Mouse (Mus musculus) gastrocnemius, adult 8-10 months (tissue): ENCODE data around the gene Strn. TPM values are rescaled to one million over a fixed set of nuclear protein-coding genes. Genes with fewer than 3 reads are reported as not detected.

ENCODE experiments used
- DNase-seq, 2 experiments: peaks; one replicate each; pipeline ENCODE4 v3.0.0; 2022; ENCODE audit warnings: low spot score in 2 of 2
- total RNA-seq, 4 experiments: library from RNA; stranded (reverse); gene quantifications; 2 replicates each; pipeline ENCODE4 v1.2.4; 2022

Gene Strn
- total RNA-seq, 4 experiments from 2014 or later: 5.2 to 6.1 (median 5.3) TPM

DNA sequence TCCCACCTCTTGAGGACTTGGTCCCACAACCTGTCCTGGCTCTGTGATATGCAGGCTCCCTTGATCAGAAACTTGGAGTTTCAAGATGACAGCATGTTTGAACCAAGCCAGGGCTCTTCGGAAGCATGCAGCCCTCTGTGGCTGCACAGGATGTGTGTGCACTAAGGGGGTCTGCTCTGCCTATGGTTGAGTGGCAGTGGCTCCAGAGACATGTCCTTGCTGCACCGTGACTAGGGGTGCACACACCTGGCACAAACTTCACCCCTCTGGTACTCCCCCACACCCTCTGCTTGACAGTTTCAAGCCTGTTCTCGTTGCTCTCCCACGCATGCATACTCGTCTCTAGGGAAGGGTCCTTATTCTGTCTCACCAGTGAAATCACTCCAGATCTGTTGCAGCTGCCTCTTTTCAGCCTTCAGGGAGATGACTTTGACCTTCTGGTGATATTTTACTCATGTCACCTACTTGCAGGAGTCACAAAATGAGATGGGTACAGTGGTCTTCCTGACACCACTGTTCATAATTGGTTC lies 118.8 kb downstream of the Strn start:
- no peak for DNase-seq

DNA sequence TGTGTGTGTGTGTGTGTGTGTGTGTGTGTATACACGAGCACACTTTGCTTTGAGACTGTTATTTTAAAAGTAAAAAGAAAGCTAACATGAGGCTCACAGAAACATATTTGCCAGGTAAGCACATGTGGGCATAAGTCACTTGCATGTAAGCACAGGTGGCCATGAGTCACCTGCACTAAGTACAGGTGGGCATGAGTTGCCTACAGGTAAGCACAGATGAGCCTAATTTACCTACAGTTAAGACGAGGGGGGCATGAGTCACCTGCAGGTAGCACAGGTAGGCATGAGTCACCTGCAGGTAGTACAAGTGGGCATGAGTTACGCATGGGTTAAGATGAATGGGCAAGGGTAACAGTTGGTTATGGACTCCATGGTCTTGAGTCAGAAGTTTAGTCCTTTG lies 121.9 kb downstream of the Strn start:
- DNase-seq: no peak

DNA sequence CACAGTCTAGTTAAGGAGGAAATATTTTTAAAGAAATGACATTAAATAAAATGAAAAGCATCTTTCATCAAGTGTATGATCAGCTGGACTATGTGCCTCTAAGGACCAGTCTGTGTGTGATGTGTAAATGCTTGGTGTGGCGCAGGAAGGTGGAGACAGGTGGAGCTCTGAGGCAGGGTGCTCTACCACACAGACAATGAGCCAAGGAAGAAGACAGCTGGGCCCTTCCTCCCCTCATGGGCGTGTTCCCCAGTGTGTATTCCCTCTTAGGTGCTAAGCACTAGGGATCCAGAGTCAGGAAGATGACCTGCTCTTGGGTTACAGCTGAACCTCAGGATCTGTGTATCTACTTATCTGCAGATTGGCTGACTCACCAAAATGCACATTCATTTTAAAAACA lies 122.5 kb downstream of the Strn start:
- no peak for DNase-seq

DNA sequence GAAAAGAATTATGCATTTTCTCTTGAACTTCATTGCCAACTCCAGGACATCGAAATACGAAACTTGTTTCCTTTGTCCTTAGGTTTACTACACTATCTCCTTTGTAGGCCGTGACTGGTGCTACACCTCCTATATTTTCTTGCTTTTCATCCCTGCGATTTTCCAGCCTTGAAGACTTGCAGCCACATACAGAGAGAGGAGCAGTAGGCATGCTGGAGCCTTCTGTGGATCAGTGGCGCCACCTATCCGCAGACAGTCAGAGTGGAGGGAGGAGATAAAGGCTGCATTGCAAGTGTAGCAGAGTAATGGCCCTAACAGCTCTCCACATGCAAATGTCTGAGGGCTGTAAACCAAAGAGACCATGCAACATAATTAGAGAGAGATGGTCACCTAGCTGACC lies 125.9 kb downstream of the Strn start:
- no peak for DNase-seq

DNA sequence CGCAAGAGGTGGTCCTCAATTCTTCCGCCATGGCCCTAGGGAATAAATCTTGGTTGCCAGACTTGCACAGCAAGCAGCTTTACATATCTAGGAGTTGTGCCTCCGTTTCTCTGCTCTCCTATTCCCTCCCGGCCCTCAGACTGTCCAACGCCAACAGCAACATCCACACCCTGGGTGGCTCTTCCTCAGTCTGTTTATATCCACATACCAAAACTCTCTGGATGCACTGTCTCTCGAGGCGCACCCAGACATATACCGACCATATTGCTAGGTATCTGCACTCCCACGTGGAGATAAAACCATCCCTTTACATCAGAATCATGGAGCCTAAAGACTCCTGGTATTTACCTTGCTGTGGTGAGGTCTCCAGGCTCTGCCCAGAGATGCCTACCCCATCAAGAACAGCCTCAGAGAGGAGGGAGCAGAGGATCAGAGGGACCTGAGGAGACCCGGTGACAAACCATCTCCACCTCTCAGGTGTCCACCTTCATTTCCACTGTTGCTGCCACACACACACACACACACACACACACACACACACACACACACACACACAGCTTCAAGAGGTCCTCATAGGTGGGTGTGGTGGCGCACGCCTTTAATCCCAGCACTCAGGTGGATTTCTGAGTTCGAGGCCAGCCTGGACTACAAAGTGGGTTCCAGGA lies 127.7 kb downstream of the Strn start:
- DNase-seq: no peak

DNA sequence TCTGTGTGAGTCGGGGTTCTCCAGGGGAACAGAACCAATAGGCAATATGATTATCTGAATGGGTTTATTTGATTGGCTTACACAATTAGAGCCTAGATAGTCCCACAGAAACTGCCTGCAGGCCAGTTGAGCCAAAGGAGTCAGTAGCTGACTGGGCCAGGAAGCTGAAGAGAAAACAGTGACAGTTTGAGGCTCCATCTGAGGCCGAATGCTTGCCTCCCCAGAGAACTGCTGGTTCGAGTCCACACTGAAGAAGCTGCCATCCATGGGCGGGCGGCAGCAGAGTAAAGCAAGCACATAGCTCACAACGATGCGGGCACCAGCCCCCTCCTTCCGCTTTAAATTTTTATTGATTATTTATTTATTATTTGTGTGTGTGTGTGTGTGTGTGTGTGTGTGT lies 128.3 kb downstream of the Strn start:
- DNase-seq: no peak

DNA sequence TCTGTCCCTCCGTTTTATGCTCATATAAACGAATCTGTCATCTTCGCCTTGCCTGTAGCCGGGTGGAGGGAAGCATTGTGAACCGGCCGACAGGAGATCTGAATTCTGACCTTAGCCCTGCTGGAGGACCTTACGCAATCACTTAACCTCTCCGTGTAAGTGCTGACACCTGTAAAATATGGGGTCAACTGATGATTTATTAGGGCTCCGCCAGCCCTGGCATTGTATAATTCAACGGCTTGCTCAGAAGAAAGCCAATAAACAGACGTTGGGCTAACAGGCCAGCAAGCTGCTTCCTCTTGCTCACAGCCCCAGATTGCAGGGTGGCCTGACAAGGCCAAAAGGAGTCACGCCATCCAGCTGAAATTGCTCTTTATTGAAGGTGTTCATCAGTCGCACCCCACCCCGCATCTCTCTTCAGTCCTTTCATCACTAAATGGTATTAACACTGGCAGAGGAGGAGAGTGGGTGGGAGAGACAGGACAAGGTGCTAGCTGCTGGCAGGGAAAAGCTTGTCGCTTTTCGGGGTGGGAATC lies 128.8 kb downstream of the Strn start:
- DNase-seq: no peak

DNA sequence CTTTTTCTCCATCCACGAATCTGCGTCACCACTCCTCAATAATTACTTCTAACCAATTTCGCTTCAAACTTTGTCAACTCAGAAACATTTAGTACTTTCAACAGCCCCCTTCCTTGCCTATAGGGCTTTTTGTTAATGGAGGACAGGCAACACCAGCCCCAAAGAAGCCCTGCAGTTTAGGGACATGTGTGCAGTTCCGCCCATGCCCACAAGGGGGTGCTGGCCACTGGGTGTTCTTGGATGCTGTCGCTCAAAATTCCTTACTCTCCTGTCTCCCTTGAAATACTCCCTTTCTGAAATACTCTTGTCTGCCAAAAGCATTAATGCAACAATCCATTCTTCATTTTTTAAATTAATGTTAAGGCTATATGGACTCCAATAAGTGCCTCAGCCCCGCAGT lies 132.6 kb downstream of the Strn start:
- DNase-seq: peak; percentile 17 to 19

DNA sequence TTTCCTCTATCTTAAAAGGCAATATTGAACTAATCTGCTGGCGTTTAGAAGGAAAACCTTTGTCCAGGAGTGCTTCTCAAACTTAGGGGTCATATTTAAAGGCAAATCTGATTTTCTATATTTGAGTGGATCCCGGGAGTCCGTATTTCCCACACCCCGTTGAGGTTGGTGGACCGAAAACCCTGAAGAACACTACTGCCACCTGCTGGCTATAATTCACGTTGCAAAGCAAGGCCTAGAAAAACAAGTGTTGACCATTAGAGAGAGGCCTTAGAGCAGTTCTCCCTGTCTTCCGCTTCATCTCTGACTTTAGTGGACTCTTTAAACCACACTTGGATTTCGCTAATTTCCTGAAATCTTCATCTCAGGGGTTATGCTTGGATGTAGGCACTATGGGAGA lies 133.1 kb downstream of the Strn start:
- DNase-seq: peak; percentile 42 to 44

DNA sequence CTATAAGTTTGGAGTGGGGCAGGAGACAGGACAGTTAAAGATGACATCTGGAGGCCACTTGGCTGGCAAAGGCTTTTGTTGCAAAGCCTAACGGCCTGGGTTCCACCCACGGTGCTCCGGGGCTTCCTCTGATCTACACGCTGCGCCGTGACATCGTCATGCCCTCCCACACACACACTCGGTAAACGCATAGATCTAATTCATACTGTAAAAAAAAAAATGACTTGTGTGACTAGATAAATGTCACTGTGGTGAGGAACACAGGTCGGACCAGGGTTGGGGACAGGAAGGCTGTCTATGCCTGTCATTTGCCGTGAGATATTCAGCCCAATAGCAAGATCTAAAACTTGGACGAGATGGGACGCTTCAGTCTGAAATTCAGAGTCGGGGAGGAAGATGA lies 134.7 kb downstream of the Strn start:
- DNase-seq: no peak

DNA sequence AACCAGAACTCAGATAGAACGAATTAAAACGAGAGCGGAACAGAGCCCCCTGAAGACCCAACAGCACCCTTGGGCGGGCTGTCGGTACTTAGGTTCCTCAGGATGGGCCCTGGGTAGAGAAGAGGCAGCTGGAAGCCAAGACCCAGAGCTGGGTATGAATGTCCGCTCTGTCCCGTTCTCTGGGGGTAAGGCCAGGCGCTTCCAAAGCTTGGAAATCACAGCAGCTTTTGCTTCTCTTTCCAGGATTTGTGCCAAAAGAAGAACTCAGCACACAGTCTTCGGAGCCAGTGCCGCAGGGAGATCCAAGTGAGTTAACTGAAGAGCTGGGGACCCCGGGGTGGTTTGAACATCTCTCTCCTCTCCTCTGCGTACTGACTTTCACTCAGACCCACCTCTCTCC lies 135.4 kb downstream of the Strn start:
- no peak for DNase-seq

DNA sequence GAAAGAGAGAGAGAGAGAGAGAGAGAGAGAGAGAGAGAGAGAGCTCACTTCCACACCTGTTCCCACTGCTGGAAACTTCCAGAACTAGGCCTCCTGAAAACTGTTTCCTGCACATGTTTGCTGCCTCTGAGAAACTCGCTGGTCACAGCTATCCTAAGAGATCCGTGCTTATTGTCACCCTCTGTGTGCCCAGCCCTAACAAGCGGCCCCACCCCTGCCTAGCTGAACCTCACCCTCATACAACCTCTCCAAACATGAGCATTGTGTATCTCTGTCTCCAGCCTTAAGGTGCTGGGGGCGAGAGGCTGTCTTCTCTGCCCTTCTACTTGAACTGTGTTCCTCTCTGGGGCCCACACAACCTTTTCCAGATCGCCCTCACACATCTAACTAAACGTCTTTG lies 136.0 kb downstream of the Strn start:
- DNase-seq: no peak

Other genes starting within 250 kb of the Strn start
- gene Vit, start 229.1 kb downstream of the Strn start, total RNA-seq: 1 to 10 TPM in 2 of 4 experiments, under 1 TPM in 2; 0.65 to 2.8 (median 1.3) TPM
- gene Heatr5b, start 98.2 kb upstream of the Strn start, total RNA-seq: 1 to 10 TPM; 6.4 to 9.1 (median 8.1) TPM
- 10 to 100 TPM; 15.9 to 27.9 (median 23.1) TPM for gene Gpatch11, start 98.4 kb upstream of the Strn start, total RNA-seq
- gene Eif2ak2, start 145.4 kb upstream of the Strn start, total RNA-seq: 1 to 10 TPM; 2.7 to 3.8 (median 3.3) TPM
- not detected for gene Sult6b1, start 169.8 kb upstream of the Strn start, total RNA-seq
- gene Cebpzos, start 179.3 kb upstream of the Strn start, total RNA-seq: 10 to 100 TPM; 34.6 to 42.7 (median 37.3) TPM
- 10 to 100 TPM; 22.7 to 28.6 (median 24.2) TPM for gene Cebpz, start 199.9 kb upstream of the Strn start, total RNA-seq
- 10 to 100 TPM; 25.6 to 32.1 (median 28.7) TPM for gene Ndufaf7, start 199.9 kb upstream of the Strn start, total RNA-seq